Mouse (Mus musculus) embryo, embryonic 9.5 days (tissue): ENCODE results near the gene Mrpl24.
"Not testable (repeated sequence)": the region's sequence is repeated elsewhere in the genome, so short reads cannot be mapped to it uniquely, and the experiment has no call there.

Experiments used
- DNase-seq: peaks from one replicate; pipeline ENCODE4 v3.0.0-alpha.2; 2017; ENCODE audit errors: extremely low spot score

Gene Mrpl24

GRCm38 (mm10) chr3:87919336-87920108 lies at the start of gene Mrpl24:
TSS of gene Mrpl24 (plus strand) at chr3:87919506.
- peak; percentile 83 for DNase-seq

- DNase-seq, result no peak
Observed at GRCm38 (mm10) chr3:87877730-87878129, 41.6 kb upstream of the Mrpl24 start.

- no peak for DNase-seq
Observed at GRCm38 (mm10) chr3:87884291-87884690, 35.0 kb upstream of the Mrpl24 start.

- peak; percentile 77 for DNase-seq
Observed at GRCm38 (mm10) chr3:87884708-87885251, 34.5 kb upstream of the Mrpl24 start.

- peak; percentile 91 for DNase-seq
Observed at GRCm38 (mm10) chr3:87885281-87886003, 33.9 kb upstream of the Mrpl24 start, which contains the start of gene Prcc. TSS of gene Prcc (minus strand) at chr3:87885608.

GRCm38 (mm10) chr3:87886004-87886365 lies 33.3 kb upstream of the Mrpl24 start:
- DNase-seq, result no peak

- no peak for DNase-seq
Observed at GRCm38 (mm10) chr3:87886416-87886815, 32.9 kb upstream of the Mrpl24 start.

- DNase-seq, result not testable (repeated sequence)
Observed at GRCm38 (mm10) chr3:87887400-87887799, 31.9 kb upstream of the Mrpl24 start.

GRCm38 (mm10) chr3:87891481-87891880 lies 27.8 kb upstream of the Mrpl24 start:
- DNase-seq, result no peak

GRCm38 (mm10) chr3:87893367-87893905 lies 25.9 kb upstream of the Mrpl24 start:
- no peak for DNase-seq

- DNase-seq, result no peak
Observed at GRCm38 (mm10) chr3:87899266-87899665, 20.0 kb upstream of the Mrpl24 start.

- DNase-seq, result no peak
Observed at GRCm38 (mm10) chr3:87899776-87900175, 19.5 kb upstream of the Mrpl24 start.

- no peak for DNase-seq
Observed at GRCm38 (mm10) chr3:87901036-87901624, 18.2 kb upstream of the Mrpl24 start.

GRCm38 (mm10) chr3:87901959-87902358 lies 17.3 kb upstream of the Mrpl24 start:
- DNase-seq, result not testable (repeated sequence)

- no peak for DNase-seq
Observed at GRCm38 (mm10) chr3:87903821-87904220, 15.5 kb upstream of the Mrpl24 start.

GRCm38 (mm10) chr3:87905880-87906485 lies 13.3 kb upstream of the Mrpl24 start, which contains the start of gene Hdgf:
TSS of gene Hdgf (plus strand) at chr3:87906321.
- peak; percentile 96 for DNase-seq

- peak; percentile 57 for DNase-seq
Observed at GRCm38 (mm10) chr3:87906601-87906980, 12.7 kb upstream of the Mrpl24 start.

- no peak for DNase-seq
Observed at GRCm38 (mm10) chr3:87906981-87907857, 12.1 kb upstream of the Mrpl24 start.

- no peak for DNase-seq
Observed at GRCm38 (mm10) chr3:87907906-87908305, 11.4 kb upstream of the Mrpl24 start.

- no peak for DNase-seq
Observed at GRCm38 (mm10) chr3:87909381-87909780, 9.9 kb upstream of the Mrpl24 start.

GRCm38 (mm10) chr3:87909874-87910273 lies 9.4 kb upstream of the Mrpl24 start:
- DNase-seq, result no peak
